Mouse (Mus musculus) c-Kit-positive CD71-positive TER-119-negative erythroid progenitor cells, embryonic 14.5 days (primary cell): ENCODE results near the gene Myod1.

ENCODE experiments used
- DNase-seq: peaks from one replicate; pipeline ENCODE4 v3.0.0-alpha.2; 2013; ENCODE audit warnings: low read depth

Gene Myod1

DNA sequence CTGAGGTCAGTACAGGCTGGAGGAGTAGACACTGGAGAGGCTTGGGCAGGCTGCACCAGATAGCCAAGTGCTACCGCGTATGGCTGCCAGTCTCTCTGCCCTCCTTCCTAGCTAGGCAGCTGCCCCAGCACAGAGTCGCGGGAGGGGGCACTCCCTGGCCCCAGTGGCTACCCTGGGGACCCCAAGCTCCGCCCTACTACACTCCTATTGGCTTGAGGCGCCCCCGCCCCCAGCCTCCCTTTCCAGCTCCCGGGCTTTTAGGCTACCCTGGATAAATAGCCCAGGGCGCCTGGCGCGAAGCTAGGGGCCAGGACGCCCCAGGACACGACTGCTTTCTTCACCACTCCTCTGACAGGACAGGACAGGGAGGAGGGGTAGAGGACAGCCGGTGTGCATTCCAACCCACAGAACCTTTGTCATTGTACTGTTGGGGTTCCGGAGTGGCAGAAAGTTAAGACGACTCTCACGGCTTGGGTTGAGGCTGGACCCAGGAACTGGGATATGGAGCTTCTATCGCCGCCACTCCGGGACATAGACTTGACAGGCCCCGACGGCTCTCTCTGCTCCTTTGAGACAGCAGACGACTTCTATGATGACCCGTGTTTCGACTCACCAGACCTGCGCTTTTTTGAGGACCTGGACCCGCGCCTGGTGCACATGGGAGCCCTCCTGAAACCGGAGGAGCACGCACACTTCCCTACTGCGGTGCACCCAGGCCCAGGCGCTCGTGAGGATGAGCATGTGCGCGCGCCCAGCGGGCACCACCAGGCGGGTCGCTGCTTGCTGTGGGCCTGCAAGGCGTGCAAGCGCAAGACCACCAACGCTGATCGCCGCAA, at the start of gene Myod1:
TSS of gene Myod1 (plus strand) at position 303 of the 836 bp plus-strand sequence.
- DNase-seq, result no peak

DNA sequence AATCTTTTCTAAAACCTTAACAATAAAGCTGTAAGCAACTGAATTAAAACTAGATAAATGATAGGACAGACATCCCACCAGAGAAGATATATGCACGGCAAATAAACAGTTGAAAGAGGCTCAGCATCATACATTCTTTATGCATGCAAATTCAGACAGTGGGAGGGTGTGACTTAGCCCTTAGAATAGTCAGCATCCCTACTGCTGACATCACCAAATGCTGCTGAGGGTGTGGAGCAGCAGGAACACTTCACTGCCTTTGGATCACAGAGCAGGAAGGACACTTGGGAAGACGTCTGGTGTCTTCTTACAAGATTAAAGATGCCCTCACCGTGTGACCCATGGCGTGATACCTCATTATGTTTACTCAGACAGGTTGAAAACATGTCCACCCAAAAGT, 48.4 kb upstream of the Myod1 start:
- DNase-seq, result no peak

DNA sequence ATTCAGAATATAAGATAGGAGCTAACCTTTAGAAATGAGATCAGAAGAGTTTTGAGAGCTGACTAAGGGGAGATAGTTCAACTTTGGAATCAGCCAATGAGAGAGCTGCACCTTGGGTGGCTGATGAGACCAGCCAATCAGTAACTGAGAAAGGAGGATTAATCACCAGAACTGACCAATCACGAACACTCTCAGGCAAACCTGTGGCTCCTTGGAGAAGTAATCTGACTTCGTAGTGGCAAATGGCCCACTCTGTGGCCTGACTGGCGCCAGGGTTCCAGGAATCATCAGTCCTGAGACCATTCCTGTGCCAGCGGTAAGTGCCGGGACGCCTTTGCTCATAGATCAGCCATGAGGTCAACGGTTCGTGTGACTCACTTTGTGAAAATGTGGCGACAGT, 38.9 kb upstream of the Myod1 start:
- DNase-seq, result no peak

DNA sequence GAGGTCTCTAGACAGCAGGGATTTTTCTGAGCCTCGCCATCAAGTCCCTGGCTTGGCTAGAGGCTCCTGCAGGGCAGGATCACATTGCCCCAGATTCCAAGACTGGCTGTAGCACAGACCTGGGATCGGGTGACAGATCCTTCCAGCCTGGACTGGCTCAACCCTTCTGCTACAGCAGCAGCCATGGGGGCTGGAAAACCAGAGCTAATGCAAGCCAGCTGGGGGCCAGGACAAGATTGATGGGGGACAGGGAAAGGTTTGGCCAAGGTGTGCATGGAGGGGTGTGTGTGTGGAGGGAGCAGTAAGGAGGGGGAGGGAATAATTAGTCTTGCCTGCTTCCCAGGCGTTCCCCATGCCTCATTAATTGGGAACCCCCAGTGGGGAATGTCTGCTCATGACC, 36.5 kb upstream of the Myod1 start:
- no peak for DNase-seq

DNA sequence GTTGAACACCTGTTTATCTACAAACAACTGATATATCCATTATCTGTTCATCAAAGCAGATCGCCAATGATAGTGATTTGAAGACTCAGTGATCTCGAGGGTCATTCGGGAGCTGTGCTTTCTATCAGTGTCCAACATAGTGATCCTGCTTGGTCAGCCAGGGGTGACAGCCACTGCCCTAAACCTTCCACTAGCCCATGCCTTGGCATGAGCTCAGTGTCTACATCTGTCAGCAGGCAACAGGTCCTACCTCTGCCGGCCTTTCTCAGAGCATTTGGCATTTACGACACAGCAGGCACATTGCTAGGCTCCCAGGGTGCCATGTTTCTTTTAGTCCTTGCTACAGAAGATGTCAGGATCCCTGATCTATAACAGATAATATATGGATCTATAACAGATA, 36.0 kb upstream of the Myod1 start:
- DNase-seq, result no peak

DNA sequence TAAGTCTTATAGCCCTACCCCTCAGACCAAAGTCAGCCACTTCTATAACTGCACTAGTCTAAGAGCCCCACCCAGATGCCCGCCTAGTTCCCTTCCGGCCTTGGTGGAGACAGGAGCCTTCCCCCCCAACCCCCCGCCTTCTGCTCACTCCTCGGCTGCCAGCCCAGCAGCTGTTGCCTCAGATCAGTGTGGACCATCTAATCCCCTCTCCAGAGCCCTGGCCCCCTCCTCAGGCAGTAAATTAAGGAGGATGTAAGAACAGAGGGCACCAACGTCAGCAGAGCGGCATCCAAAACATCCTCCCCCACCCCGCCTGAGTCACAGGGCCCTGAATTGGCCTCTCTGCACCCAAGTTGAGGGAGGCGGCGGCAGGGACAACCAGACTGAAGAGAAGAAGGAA, 34.8 kb upstream of the Myod1 start:
- DNase-seq, result no peak

DNA sequence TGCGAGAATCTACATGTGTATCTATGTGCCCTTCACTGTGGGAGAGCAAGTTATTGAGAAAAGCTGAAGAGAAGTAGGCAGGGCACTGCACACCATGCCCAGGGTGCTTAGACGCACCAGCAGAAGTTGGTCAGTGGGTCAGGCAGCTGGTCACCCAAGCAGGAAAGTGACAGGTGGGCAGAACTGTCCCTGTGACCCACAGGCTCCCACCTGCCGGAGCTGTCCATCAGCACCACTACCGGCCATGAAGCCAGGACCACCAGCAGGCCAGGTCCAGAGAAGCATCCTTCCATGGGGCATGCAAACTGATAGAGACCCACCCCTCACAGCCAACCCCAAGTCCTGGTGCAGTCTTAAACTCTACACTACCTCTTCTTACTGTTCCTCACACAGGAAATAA, 28.6 kb upstream of the Myod1 start:
- no peak for DNase-seq

DNA sequence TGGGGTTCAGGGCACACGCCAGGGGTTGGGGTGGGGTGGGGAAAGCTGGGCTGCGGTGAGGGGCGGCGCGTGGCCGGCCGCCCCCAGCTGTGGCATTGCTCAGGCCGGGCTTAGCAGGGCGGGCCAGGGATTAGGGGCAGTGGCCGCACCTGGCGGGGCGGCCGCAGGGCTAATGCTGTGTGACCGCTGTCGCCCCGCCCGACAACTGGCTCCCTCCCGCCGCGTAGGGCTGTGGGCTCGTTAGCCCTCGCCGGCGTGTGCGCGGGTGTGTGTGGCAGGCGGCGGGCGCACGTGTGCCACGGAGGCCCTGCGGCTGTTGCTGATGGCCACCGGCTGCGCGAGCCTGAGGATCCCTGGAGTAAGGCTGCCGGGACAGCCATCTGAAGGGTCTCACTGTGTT, 27.5 kb upstream of the Myod1 start:
- no peak for DNase-seq

DNA sequence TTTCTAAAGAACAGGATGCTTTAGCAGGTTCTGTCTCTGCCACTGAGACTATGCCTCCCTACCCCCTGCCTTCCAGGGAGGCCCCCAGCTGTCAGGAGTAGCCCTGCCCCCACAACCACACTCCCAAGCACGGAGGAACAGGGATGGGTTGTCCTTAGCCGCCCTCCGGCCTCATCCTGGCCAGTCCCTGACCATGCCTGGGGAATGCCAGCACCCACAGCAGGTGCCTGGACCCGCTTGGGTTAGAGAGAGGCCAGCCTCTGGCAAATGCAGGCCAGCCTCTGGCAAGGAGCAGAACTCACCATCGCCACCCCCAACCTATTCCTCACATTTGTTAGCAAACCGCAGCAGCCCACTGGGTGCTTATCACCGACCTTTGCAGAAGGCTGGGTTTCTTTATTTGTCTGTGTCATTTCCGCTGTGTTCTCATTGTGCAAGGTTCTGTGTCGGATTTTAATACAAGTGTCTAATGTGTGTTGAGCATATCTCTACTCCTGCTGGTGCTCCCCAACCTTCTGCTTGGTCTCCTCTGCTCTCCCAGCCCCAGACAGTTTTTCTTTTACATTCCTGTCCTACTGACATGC, 26.1 kb upstream of the Myod1 start:
- no peak for DNase-seq

DNA sequence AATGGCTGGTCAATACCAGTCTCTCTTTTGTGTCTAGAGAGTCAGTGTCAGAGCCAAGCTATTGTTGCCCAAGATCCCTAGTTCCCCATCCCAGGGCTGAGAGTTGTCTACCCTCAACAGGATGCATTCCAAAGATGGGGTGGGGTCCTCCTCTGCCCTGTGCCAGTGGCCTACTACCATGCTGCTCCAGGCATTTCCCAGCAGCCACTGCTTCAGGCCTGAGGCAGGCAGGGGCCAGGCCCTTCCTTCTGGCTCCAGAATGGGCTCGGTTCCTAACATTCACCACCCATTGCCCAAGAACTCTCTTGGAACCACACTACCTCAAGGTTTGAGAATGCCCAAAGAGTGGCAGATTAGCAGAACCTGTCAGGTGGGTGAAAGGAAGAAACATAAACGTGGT, 23.5 kb upstream of the Myod1 start:
- DNase-seq, result no peak

DNA sequence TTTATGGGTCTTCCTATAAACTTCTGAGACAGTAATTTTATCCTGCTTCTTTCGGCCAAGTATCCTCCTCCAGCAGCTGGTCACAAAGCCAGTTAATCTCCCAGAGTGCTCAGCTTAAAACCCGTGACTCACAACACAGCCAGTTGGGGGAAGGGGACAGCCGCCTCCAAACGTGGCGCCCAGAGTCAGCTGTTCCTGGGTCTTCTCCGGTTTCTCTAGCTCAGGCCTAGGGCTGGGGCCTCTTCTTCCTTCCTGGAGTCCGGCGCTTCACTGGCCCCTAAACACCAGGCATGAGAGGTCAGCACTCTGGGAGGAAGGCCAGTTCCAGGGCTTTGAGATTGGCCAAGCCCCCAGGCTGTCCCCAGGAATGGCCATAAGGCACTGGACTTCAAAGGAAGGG, 23.1 kb upstream of the Myod1 start:
- no peak for DNase-seq

DNA sequence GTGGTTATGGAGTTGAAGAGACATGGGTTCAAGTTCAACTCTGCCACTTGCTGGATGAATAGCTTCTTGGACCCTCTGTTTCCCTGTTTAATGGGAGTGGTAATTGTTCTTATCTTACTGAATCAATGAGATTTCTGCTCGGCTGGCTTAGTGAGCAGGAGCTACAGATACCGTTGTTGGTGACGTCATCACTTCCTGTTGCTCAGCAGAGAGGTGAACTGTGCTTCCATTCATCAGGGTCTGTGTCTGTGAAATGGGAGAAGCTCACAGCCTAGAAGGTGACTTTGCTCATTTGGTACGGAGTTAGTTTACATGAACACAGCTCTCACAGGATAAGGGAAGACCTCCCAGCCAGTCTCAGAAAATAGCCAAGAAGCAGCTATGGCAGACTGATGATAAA, 22.4 kb upstream of the Myod1 start:
- no peak for DNase-seq

DNA sequence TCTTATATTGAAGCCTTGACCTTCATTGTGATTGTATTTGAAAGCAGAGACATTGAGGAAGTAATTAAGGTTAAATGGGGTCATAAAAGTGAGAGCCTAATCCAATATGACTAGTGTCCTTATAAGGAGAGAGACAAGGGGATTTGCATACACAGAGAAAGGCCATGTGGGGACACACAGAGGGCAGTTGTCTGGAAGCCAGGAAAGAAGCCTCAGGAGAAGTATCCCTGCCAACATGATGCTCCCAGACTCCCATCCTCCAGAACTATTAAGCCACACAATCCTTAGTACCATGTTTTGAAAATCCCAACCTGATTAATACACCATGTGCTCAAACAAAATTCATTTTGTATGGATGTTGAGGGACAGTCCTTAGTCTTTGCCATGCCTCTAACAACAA, 14.5 kb upstream of the Myod1 start:
- DNase-seq, result no peak

DNA sequence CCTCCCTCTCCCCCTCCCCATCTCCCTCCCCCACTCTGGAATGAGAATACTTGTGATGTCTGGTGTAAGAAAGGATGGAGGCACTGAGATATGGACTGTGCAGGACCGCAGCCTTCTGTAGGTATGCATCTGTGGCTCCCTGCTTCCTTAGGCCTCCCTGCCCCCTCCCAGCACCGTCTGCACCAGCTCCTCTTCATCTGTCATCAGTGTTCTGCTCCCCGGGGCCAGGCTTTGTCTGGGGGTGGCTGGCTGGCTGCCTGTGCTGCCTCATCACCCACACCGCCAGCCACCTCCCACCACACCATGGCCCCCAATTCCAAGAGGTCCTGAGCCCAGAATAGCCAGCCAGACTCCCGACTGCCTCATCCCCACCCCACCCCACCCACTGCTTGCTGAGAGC, 12.1 kb upstream of the Myod1 start:
- no peak for DNase-seq

DNA sequence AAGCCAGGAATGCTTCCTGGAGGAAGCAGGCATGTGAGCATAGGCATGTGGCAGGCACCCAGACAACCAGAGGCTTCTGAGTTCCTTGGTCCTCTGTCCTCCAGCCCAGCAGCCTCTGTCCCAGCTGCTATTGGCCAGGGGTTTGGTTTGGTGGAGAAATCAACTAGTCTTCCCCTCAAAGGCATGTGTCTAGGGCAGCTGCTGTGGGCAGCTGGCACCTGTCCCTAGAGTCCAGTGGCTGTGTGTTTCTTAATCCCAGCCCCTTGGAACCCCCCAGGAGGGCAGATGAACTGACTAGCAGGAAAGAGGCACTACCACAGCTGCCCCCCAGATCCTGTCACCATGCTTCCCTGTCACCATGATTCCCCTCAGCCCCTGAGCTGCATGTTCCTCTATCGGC, 10.5 kb upstream of the Myod1 start:
- DNase-seq, result no peak

DNA sequence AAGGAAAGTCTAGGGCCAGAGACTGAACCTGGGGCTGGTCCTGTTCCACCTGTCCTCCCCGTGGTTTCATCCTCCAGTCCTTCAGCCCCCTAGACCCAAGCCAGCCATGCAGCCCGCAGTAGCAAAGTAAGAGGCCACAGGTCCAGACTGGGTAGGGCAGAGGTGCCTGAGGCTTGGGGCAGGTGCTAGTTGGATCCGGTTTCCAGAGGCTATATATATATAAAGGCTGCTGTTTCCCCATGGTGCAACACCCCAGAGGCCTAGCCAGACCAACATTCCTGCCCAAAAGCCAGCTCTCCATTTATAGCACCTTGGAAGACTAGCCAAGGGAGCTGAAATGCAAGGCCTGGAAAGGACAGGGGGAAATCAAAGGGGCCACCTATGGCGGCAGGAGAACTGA, 5.2 kb upstream of the Myod1 start:
- no peak for DNase-seq

DNA sequence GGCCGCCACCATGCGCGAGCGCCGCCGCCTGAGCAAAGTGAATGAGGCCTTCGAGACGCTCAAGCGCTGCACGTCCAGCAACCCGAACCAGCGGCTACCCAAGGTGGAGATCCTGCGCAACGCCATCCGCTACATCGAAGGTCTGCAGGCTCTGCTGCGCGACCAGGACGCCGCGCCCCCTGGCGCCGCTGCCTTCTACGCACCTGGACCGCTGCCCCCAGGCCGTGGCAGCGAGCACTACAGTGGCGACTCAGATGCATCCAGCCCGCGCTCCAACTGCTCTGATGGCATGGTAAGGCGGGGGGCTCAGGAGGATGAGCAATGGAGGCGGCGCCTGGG, 703 bp downstream of the Myod1 start:
- no peak for DNase-seq

DNA sequence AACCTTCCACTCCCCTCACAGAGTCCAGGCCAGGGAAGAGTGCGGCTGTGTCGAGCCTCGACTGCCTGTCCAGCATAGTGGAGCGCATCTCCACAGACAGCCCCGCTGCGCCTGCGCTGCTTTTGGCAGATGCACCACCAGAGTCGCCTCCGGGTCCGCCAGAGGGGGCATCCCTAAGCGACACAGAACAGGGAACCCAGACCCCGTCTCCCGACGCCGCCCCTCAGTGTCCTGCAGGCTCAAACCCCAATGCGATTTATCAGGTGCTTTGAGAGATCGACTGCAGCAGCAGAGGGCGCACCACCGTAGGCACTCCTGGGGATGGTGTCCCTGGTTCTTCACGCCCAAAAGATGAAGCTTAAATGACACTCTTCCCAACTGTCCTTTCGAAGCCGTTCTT, 1.8 kb downstream of the Myod1 start:
- no peak for DNase-seq

DNA sequence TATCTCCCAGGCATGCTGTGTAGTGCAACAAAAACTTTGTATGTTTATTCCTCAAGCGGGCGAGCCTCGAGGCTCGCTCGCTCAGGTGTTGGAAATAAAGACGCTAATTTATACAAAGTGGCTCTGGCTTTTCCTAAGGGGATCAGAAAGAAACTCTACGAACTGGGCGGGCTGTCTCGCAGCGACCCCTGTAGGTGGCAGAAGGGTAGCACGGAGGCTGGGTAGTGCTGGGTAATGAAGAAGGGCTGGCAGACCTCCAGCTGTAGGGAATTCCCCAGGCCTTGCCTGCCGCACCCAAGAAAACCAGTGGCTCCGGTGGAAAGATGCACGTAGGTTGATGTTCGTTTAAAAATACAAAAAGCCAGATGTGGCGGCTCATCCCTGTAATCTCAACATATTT, 2.7 kb downstream of the Myod1 start:
- no peak for DNase-seq

DNA sequence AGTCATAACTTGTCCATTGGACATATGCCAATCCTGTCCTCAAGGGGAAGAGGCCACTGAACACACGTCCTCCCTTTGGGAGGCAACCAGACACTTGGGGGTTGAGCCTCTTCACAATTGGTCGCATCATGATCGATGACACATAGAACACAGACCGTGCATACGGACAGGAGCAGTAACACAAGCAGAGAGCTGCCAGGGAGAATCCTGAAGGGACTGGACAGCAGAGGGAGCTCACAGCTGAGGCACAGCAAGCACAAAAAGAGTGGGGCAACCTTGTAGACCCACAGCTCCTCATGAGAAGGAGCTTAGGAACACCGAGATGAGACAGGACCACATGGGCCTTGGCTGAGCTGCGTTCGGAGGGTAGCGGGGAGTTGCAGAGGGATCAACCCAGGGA, 4.4 kb downstream of the Myod1 start:
- no peak for DNase-seq

DNA sequence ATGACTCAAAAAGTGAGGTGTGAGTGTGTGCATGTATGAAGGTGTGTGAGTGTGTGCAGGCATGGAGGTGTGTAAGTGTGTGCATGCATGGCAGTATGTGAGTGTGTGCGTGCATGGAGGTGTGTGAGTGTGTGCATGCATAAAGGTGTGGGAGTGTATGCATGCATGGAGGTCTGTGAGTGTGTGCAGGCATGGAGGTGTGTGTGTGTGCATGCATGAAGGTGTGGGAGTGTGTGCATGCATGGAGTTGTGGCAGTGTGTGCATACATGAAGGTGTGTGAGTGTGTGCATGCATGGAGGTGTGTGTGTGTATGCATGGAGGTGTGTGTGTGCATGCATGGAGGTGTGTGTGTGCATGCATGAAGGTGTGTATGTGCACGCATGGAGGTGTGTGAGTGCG, 11.2 kb downstream of the Myod1 start:
- DNase-seq, result no peak

DNA sequence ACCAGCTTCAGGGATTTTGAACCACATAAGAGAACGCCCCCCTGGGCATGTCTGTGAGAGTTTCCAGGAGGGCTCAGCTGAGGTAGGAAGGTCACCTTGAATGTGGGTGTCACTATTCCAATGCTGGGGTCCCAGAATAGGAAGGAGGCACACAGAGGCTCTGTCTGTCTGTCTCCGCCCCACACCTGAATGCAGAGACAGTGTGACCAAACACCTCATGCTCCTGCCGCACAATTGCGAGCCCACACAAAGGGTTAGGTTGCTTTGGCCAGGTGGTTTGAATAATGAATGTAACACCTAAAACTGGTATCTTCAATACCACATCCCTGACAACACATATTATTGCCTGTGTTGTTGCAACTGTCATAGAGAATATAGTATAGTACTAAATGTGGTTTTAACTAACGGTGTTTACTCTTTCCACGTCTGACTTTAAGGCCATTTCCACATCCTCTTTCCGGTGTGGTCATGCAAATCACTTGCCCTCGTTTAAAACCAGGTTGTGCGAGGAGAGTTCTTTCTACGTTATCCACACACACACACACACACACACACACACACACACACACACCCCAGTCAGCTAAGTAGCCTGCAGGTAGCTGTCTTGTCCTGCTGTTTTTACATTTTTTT, 13.3 kb downstream of the Myod1 start:
- DNase-seq, result no peak

DNA sequence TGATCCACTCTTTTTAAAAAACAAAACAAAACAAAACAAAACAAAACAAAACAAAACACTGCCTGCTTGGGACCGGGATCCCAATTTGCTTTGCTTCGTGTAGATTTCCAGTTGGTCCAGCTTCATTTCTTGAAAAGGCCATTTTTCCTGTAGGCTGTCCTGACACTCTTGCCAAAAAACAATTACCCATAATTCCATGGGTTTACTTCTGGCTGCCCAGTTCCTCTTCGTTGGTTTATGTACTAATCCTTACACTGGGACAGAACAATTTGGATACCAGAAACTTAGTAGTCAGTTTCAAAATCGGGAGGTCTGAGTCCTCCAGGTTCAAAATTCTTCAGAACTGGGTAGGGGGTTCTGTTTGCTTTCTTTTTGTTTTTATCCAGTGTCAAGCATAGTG, 14.0 kb downstream of the Myod1 start:
- no peak for DNase-seq

DNA sequence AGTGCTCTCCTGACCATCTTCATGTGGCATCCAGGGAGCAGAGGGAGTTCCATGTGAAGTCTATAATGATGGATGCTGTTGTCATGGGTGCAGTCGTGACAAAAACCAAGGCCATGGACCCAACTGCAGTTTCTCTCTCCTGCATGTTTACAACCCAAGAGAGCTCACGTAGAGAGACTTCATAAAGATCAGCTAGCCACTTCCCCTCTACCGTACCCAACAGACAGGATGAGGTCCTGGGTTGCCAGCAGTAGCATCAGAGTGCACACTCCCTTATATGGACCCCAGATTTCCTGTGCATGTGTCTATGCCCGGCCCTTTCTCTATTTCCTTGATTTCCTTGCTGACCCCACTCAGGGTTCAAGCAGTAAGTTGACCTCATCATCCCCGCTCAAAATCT, 15.4 kb downstream of the Myod1 start:
- no peak for DNase-seq
